Mouse (Mus musculus) layer of hippocampus, postnatal 25 days (tissue): Measurements from ENCODE around the gene 1700029F12Rik. TPM values are rescaled to one million over a fixed set of nuclear protein-coding genes. Genes with fewer than 3 reads are reported as not detected.

Source experiments
- DNase-seq, 2 experiments: peaks; one replicate each; pipeline ENCODE4 v3.0.0; 2022; ENCODE audit warnings: mixed read lengths in 2 of 2, low spot score in 1 of 2; ENCODE audit errors: extremely low spot score in 1 of 2
- total RNA-seq, 2 experiments: library from RNA; stranded (reverse); gene quantifications; 2 replicates each; pipeline ENCODE4 v1.2.3; 2021

1700029F12Rik gene
- total RNA-seq, 2 experiments from 2014 or later, result not detected

DNA sequence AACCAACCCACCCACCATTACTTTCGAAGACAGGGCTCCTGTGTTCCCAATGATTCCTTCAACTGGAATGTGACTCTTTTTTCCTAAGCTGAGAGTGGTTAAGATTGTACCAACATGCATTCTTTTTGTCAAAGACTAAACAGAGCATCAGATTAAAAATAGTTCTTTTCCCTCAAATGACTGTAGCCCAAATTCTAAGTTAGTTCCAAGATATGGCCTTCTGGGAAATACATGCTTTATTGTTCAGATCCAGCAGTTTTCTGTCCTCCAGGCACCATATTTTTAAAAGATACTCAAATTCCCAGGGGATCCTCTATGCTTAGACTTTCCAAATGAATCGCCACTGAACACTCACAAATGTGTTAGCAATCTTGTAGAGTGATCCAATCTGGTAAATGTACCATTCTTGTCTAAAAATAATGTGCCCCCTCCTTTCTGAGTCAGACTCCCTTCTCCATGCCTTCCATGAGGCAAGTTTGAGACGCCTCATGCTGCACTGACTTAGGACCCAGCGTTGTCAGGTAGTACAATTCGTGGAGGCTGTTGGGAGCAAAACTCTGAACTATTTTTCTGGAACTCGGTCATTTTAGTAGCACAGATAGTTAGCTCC is 57.1 kb downstream of the 1700029F12Rik start:
- no peak for DNase-seq

DNA sequence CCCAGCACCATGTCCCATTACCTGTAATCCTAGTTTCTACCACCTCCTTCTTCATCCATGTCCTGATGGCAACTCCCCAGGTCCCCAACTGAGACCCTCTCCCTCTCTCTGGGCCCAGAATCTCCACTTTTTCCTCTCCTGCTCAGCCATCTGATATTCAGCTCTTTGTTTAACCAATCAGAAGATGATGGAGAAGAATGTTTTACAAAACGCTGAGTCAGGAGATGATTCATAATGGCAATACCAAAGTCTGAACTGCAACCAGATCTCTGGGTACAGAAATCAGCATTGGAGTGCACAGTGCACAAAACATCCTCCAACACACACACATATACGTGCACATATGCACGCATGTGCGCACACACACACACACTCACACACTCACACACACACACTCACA is 60.8 kb downstream of the 1700029F12Rik start:
- DNase-seq, result no peak

Other genes with a start within 250 kb of the 1700029F12Rik start
- gene Gcnt4, start 109.7 kb downstream of the 1700029F12Rik start, total RNA-seq, result 1 to 10 TPM; 1.6 to 2.4 TPM
- 10 to 100 TPM; 35.2 to 36.9 TPM for gene Fam169a, start 32.9 kb upstream of the 1700029F12Rik start, total RNA-seq
- 1 to 10 TPM in 1 of 2 experiments, not detected in 1; 1.2 TPM for gene Gm6169, start 64.9 kb upstream of the 1700029F12Rik start, total RNA-seq
- gene Gfm2, start 103.6 kb upstream of the 1700029F12Rik start, total RNA-seq, result 10 to 100 TPM; 25.1 to 29.6 TPM
- 10 to 100 TPM; 52.2 to 54.3 TPM for gene Nsa2, start 103.6 kb upstream of the 1700029F12Rik start, total RNA-seq
- 100 to 1,000 TPM; 122 to 135 TPM for gene Hexb, start 164.0 kb upstream of the 1700029F12Rik start, total RNA-seq
- 100 to 1,000 TPM; 670 to 691 TPM for gene Enc1, start 206.7 kb upstream of the 1700029F12Rik start, total RNA-seq